Mouse (Mus musculus): Measurements from ENCODE around the gene C5ar2.

DNA sequence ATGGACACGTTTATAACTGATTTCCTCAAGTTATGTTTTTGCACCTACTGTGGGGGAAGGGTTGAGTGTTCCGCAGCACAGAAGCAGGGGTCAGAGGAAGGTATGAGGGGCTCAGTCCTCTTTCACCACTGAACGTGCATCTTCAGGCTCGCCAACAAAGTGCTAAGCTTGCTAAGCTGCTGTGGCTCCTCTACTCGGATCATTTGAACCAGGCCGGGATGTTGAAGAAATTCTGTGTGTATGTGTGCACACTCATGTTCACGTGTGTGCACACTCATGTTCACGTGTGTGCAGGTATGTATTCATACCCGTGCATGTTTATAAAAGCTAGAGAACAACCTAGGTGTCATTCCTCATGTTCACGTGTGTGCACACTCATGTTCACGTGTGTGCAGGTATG is 21.9 kb upstream of the C5ar2 start:
- TF ChIP-seq FLI1 (IDR thresholded peaks at IDR 0.05; ENCODE audit: low read length) (no peak), GATA1 (IDR thresholded peaks at IDR 0.05; ENCODE audit: borderline replicate concordance, low read length) (no peak)

All from megakaryocyte, embryonic 14.5 days (primary cell).